Comparison of ENCODE assay signal across 8 mouse cellular contexts in genomic region chr1:152084638-152085345, GRCm38 (mm10). TPM values are rescaled to one million over a fixed set of nuclear protein-coding genes. Genes with fewer than 3 reads are reported as not detected.
DNase-seq lines count a peak whose midpoint lies in the region; ATAC-seq lines count a peak whose summit lies in the region.

No protein-coding gene starts in this region.

- peak overlapping the region; percentile 20 for H3K4me3 ChIP-seq in intestine, embryonic 15.5 days (replicated peaks)

- H3K9ac ChIP-seq in intestine, embryonic 15.5 days = peak overlapping the region; percentile 14; the same call in 1 of the 2 replicates

- no peaks in the 10 kb centered on the region for H3K9me3 ChIP-seq in intestine, embryonic 15.5 days

- 18% methylated on average over 15 of the region's 15 CpGs for WGBS in intestine, embryonic 15.5 days

- peak overlapping the region; percentile 48 for H3K4me2 ChIP-seq in intestine, embryonic 15.5 days (replicated peaks)

- H3K4me1 ChIP-seq in intestine, embryonic 15.5 days (replicated peaks) = peaks cover 28% of the 10 kb centered on the region

- H3K27me3 ChIP-seq in intestine, embryonic 15.5 days (replicated peaks) = no peaks in the 10 kb centered on the region

- H3K27ac ChIP-seq in intestine, embryonic 15.5 days = no peak overlapping the region

- DNase-seq in adrenal gland, adult (ENCODE audit: inconsistent age in 2 of 2, low spot score in 1 of 2) = peak; percentile 49 to 80
- DNase-seq in adrenal gland, adult 8-10 months = no peak
- DNase-seq in cerebellum, adult 9-11 months = peak; percentile 88
- peak; percentile 57 to 59 for DNase-seq in lung, adult 18-20 months
- DNase-seq in spleen, postnatal 14 days (ENCODE audit: low spot score in 2 of 2) = no peak

- no peaks in the 10 kb centered on the region for H3K36me3 ChIP-seq in intestine, embryonic 15.5 days

- ATAC-seq in granulocyte monocyte progenitor cell, adult 5-6 weeks (replicated peaks; ENCODE audit: poor library complexity, severe bottlenecking) = peak; percentile 83
- peak; percentile 77 for ATAC-seq in intestine, embryonic 15.5 days
- ATAC-seq in neutrophil, adult 5-6 weeks (ENCODE audit: extremely low read depth, insufficient number of reproducible peaks, low FRiP score, poor library complexity, severe bottlenecking) = peak; percentile 48

RNA-seq across cellular contexts. Expression of gene 1700025G04Rik, which starts 5.1 kb away (rescaled TPM):
- 10 to 100 TPM; 49.0 to 83.7 (median 64.8) TPM for total RNA-seq in adrenal gland, adult 8-10 months (2022)
- total RNA-seq in granulocyte monocyte progenitor cell, adult 5-6 weeks (2014; fragmentation: Nextera tagmentation) = 26.0 and 28.4 TPM in 2 replicates
- 13.7 and 21.8 TPM in 2 replicates for total RNA-seq in granulocyte monocyte progenitor cell, adult 5-6 weeks (2017)
- 31.1 and 32.8 TPM in 2 replicates for polyA plus RNA-seq in intestine, embryonic 15.5 days (2015; fragmentation: Nextera tagmentation; extraction: Ambion mirVana)
- total RNA-seq in neutrophil, adult 5-6 weeks (2017) = 2.5 and 4.4 TPM in 2 replicates

Comparison
In these comparisons a context has a peak if more than half of its experiments do, and no peak if none do; other contexts are left out.
1. DNase-seq: peak in adrenal gland, adult (2 of 2), cerebellum, adult 9-11 months (single experiment) and lung, adult 18-20 months (2 of 2); none in adrenal gland, adult 8-10 months (single experiment) and spleen, postnatal 14 days (0 of 2).
2. Peak in every context shown above with its lines, with median percentiles within 50 percentile points of each other: ATAC-seq.